Mouse (Mus musculus) telencephalon, adult 2 months (tissue): ENCODE measurements around the gene Gmds.

Source experiments
- DNase-seq: peaks from one replicate; pipeline ENCODE4 v3.0.0-alpha.2; 2011; ENCODE audit warnings: low read depth, low spot score

The Gmds gene

GRCm38 (mm10) chr13:31878805-31879477 lies 459.6 kb downstream of the Gmds start:
- peak; percentile 65 for DNase-seq

DNA sequence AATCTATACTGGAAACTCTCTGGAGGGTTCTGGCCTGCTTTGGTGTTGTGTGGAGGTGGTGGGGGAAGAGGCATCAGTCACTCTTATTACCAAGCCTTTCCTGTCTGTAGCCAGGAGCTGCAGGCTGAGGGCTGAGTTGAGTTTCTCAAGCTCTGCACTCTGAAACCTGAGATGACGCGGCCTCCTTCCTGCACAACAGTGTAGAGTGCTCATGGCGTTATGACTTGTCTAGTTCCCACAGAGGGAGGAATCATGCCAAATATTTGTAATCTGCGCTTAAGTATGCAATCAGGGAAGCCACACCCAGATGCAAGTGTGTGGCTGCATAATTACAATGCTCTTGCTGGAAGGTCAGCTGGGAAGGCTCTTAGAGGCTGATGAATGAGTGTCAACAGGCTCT lies 461.5 kb downstream of the Gmds start:
- DNase-seq: no peak

DNA sequence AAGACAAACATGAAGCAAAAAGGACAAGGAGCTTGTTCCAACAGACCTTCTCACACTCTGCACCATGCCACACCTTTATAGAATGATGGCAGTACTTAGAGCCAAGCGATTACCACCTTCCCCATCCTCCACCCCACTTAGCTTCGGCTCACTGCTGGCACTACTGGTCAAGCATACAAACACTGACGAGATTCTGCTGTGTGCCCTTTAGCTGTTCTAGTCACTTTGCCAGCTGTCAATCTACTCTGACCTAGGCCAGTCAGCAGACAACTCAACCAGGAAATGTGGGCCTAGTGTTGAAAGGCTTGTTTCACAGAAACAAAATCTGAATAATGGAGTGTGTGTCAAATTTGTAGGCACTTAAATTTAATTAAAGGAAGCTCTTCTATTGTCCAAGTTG lies 464.1 kb downstream of the Gmds start:
- DNase-seq: no peak

DNA sequence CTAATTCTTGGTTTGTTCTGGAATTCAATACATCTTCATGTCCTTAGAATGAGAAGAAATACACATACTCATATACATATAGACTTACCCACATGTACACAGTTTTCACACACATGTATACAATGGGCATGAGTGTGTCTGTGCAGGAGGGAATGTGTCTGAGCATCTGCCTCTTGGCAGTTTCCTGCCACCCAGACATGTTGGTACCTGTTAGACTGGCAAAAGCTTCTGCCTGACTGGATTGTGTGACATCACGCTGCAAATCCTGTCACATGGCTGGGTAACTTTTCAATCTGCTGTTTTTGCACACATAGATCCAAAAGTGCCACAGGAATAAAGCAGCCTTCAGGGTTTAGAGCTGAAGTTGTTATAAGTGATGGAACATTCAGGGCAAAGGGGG lies 465.3 kb downstream of the Gmds start:
- no peak for DNase-seq

GRCm38 (mm10) chr13:31864786-31865185 lies 473.8 kb downstream of the Gmds start:
- no peak for DNase-seq

DNA sequence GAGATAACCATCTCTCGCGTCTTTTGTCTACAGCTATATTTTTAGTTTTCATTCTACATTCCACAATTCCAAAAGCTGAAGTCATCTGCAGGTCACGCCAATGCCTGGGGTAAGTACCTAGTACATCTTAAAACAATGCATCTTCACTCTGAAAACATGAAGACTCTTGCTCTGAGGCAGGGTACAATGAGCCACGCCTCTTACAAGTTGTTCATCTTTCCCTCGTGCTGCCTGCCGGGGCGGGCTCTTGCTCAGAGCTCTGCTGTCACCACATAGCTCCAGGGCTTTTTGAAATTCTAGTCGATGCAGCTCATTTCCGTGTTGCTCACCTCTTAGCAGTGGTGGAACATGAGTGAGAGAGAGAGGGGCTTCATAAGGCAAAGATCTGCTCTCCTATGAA lies 475.1 kb downstream of the Gmds start:
- DNase-seq: no peak

DNA sequence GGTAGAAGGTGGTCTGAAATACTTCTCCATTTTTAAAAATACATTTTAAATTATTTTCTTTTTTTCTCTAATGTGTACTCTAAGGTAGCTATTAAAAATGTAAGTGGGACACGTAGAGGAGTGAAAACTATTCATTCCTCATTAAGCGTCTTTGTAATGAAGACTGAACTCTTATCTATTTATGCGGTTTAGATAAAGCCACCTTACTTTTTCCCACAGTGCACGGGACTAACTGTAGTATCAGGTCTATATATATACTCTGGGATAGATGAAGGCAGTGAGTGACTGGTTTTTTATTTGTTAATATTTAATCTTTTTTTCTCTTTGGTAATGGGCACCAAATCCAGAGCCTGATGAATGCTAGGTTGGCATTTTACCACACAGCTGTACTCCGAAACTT lies 478.3 kb downstream of the Gmds start:
- no peak for DNase-seq

- DNase-seq: no peak
Measured at GRCm38 (mm10) chr13:31854000-31854399, 484.5 kb downstream of the Gmds start.

- DNase-seq: no peak
Measured at GRCm38 (mm10) chr13:31853564-31853963, 485.0 kb downstream of the Gmds start.

DNA sequence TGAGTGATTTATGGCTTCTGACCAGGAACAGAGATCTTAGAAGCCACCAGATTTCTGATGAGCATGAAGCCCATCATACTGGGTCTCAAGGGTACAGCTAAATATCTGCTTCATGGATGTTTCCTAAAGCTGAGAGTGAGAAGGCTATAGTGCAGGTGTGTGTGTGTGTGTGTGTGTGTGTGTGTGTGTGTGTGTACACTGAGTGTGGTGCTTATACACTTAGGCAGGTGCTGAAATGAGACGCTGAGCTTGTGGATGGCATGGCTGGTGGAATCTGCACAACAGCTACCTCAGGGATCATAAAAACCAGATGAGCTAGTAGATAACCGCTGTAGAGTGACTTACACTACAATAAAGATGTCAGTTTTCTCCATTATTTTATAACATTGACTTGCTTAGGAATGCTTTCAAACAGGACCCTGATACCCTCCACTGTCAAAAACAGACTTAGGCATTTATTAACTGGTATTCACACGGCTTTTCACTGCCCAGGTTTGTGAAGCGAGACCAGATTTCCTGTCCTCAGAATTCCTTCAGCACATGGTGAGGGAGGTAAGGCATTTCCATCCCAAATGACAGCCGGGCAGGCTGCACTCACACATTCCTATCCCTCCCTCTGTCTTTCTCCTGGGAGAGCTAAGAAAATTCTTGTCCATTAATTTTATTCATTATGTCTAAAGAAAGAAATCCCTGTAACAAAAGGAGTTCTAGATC lies 489.1 kb downstream of the Gmds start:
- no peak for DNase-seq

- no peak for DNase-seq
Measured at GRCm38 (mm10) chr13:31835802-31836201, 502.7 kb downstream of the Gmds start.

- DNase-seq: no peak
Measured at GRCm38 (mm10) chr13:31830332-31830731, 508.2 kb downstream of the Gmds start.

GRCm38 (mm10) chr13:31828446-31828845 lies 510.1 kb downstream of the Gmds start:
- no peak for DNase-seq

- DNase-seq: no peak
Measured at GRCm38 (mm10) chr13:31827820-31828332, 510.7 kb downstream of the Gmds start.

DNA sequence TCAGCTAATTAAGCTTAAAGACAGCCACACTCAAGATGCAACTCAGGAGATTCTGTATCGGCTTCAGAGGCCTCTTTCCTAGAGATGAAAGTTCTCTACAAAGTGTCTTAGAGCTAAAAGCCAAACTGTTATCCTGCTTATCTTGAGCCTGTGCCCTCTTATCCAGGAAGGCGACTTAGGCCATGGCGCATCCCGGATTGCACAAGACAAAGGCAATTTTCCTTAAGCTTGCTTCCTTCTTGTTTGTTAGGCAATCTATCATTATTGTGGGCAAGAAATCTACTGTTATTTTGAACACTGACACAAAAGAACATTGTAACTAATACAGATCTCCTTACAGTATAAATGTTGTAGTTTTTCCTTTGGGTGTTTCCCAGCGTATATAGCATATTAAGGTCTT lies 511.4 kb downstream of the Gmds start:
- no peak for DNase-seq

DNA sequence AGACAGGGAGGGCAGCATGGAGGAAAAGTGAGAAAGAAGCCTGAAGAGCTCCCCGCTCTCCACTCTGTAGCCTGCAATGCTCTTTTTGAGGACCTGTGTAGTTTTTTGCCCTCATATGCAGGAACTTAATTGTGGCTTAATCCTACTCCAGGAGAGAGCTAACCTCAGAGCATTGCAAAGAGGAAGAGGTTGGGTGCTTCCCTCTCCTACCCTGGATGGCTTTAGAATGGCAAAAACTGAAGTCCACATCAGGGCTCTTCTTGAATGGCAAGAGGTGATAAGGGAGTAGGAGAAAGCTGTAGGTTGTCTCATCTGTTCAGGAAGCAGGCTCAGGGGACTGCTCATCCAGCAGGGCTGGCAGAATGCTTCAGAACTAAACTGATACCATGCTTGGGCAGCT lies 513.4 kb downstream of the Gmds start:
- DNase-seq: no peak

GRCm38 (mm10) chr13:31823316-31823715 lies 515.2 kb downstream of the Gmds start:
- no peak for DNase-seq

- no peak for DNase-seq
Measured at GRCm38 (mm10) chr13:31821050-31821449, 517.5 kb downstream of the Gmds start.

DNA sequence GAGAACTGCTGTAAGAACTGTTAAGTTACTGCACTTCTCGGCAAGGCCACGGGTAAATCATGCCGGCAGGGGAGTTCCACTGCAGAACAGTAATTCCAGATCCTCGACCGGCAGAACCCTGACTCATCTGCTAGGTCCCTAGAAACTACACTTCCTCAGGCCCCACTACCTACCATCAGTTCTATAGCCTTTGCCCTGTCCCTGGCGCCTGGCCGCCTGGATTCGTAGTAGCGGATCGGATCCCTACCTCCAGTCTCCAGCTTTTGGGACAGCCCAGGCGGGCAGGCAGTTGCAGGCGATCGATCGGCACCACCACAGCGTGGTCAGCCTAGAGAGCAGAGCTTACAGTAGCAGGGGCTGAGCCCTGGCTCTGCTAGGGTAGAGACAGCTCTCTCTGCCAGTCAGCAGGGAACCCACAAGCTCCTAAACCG lies 517.9 kb downstream of the Gmds start:
- DNase-seq: no peak

- no peak for DNase-seq
Measured at GRCm38 (mm10) chr13:31819664-31820405, 518.7 kb downstream of the Gmds start.

DNA sequence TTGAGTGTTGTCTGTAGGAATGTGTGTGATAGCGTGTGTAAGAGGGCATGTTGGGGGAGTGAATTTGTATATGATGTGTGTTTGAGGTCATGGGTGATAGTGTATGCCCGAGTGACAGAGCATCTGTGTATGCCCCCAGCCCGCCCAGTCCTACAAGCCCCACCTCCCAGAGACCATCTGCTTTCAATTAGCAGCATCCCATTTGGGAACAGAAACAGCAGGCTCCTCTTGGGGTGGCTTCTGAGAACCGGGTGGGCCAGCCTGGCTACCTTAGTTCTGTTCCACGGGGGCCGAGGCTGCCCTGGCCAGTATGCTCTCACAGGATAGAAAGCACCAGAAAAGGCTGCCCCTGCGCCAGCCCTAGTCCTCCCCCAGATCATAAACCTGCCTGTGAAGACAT lies 520.2 kb downstream of the Gmds start:
- no peak for DNase-seq

DNA sequence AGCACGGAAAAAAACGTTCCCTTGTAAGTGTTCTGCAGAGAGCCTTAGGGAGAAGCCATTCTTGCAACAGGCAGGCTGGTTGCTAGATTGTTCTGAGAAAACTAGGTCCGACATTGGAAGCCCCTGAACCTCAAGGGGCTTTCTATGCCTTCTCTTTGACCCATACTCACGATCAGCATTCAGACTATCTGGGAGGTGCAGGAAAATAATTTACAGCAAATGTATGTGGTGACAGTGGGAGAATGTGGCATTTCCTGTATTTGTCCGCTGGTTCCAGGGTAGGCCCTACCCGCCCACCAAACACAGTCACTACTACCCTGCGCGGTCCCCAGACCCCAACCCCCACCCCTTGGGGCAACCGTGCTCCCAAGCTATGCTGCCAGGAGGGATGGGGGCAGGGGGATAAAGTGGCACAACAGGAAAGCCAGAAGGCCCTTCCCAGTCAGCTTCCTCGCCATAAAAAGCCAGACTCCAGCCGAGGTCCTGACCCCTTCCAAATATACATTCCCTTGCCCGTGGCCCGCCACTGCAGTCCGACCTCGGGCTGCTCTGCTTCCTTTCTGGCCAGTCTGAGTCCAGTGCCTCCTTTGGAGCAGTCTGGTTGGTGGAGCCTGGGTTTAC lies 523.0 kb downstream of the Gmds start:
- no peak for DNase-seq
